Mouse (Mus musculus): ENCODE measurements around the gene Gm49405.
"Not testable (repeated sequence)": the region's sequence is repeated elsewhere in the genome, so short reads cannot be mapped to it uniquely, and the experiment has no call there.

The Gm49405 gene

DNA sequence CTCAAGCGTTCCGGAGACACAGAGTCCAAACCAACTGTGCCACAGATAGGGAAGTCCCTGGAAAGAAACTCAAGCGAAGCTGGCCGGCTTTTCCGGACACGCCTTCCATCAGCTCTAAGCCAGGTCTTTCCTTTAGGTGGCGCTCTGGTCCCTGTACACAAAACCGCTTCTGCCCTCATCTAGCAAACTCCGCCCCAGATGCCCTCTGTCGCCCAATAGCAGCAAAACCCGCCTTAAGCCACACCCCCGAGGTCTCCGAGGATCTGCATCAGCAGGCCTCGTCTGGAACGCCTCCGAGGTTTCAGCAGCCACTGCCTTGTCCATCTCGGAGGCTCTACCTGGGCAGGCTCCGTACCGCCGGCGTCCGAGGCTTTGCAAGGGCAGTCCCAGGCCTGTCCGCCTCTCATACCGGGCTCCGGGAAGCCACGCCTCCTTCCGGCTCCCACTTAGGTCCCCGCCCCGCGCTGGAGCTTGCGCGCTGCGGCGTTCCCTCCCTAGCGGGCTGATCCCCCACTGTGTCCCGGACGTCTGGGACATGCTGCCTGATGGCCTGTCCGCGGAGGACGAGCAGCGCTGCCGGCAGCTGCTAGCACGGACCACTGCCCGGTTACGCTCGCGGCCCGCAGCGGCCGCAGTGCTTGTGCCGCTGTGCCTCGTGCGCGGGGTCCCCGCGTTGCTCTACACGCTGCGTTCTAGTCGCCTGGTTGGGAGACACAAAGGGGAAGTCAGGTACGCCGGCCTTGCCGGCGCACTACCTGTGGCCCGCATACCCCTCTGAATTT, at the start of gene Gm49405, which contains the start of gene Nudt8:
Gene Gm49405 (plus strand): TSS at position 508 of the 782 bp plus-strand sequence.
Gene Nudt8 (plus strand): TSS at position 462 of the 782 bp plus-strand sequence.
- peak; percentile 98 for DNase-seq (ENCODE audit: low read depth, low spot score)
- H3K27me3 ChIP-seq (ENCODE audit: control insufficient read depth, insufficient read depth, low read length, poor library complexity, severe bottlenecking), result no peaks in the 10 kb centered on the region
- H3K36me3 ChIP-seq (ENCODE audit: control insufficient read depth, insufficient read depth, low read length, poor library complexity, severe bottlenecking), result no peaks in the 10 kb centered on the region

DNA sequence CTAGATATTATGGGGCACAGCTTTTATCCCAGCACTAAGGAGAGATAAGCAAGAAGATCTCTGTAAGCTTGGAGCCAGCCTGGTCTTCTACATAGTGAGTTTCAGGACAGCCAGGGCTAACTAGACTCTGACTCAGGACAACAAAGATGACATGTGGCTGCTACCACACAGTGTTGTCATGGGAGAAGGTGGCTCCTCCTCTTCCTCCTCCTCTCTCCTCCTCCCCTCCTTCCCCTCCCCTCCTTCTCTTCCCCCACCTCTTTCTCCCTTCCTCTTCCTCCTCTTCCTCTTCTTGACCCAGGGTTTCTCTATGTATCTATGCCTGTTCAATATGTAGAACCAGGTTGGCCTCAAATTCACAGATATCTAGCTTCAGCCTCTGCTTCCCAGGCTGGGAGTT, 49.0 kb upstream of the Gm49405 start:
- Histone ChIP-seq H3K36me3 (ENCODE audit: control insufficient read depth, insufficient read depth, low read length, poor library complexity, severe bottlenecking) (peaks cover 33% of the 10 kb centered on the region), H3K27me3 (ENCODE audit: control insufficient read depth, insufficient read depth, low read length, poor library complexity, severe bottlenecking) (no peaks in the 10 kb centered on the region)
- peak; percentile 31 for DNase-seq (ENCODE audit: low read depth, low spot score)

GRCm38 (mm10) chr19:3952099-3952498, 48.3 kb upstream of the Gm49405 start:
- peaks cover 26% of the 10 kb centered on the region for H3K36me3 ChIP-seq (ENCODE audit: control insufficient read depth, insufficient read depth, low read length, poor library complexity, severe bottlenecking)
- no peak for DNase-seq (ENCODE audit: low read depth, low spot score)
- no peaks in the 10 kb centered on the region for H3K27me3 ChIP-seq (ENCODE audit: control insufficient read depth, insufficient read depth, low read length, poor library complexity, severe bottlenecking)

DNA sequence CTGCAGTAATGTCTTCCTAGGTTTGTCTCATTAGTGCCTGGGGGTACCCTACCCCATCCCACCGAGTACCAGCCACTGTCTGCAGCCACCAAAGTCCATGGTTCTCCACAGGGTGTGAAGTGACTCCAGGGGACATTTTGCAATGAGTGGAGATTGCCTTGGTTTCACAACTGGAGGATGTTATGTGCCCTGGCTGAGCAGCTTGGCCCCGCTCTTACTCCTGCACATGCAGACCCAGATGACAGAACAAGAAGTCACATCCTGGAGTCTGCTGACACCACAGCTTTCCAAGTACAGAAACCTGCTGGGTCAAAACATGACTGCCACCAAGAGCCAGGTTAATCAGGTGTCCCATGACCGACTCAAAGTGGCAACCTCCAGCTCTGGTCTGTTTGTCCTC, 45.4 kb upstream of the Gm49405 start:
- no peak for DNase-seq (ENCODE audit: low read depth, low spot score)
- no peaks in the 10 kb centered on the region for H3K27me3 ChIP-seq (ENCODE audit: control insufficient read depth, insufficient read depth, low read length, poor library complexity, severe bottlenecking)
- peaks cover 2% of the 10 kb centered on the region; the same call in 1 of the 2 replicates for H3K36me3 ChIP-seq (ENCODE audit: control insufficient read depth, insufficient read depth, low read length, poor library complexity, severe bottlenecking)

GRCm38 (mm10) chr19:3955804-3956203, 44.6 kb upstream of the Gm49405 start:
- Histone ChIP-seq H3K27me3 (ENCODE audit: control insufficient read depth, insufficient read depth, low read length, poor library complexity, severe bottlenecking) (no peaks in the 10 kb centered on the region), H3K36me3 (ENCODE audit: control insufficient read depth, insufficient read depth, low read length, poor library complexity, severe bottlenecking) (peaks cover 2% of the 10 kb centered on the region; the same call in 1 of the 2 replicates)
- no peak for DNase-seq (ENCODE audit: low read depth, low spot score)

GRCm38 (mm10) chr19:3957296-3958036, 43.0 kb upstream of the Gm49405 start:
- H3K36me3 ChIP-seq (ENCODE audit: control insufficient read depth, insufficient read depth, low read length, poor library complexity, severe bottlenecking); H3K27me3 ChIP-seq (ENCODE audit: control insufficient read depth, insufficient read depth, low read length, poor library complexity, severe bottlenecking); DNase-seq (ENCODE audit: low read depth, low spot score): not testable (repeated sequence)

DNA sequence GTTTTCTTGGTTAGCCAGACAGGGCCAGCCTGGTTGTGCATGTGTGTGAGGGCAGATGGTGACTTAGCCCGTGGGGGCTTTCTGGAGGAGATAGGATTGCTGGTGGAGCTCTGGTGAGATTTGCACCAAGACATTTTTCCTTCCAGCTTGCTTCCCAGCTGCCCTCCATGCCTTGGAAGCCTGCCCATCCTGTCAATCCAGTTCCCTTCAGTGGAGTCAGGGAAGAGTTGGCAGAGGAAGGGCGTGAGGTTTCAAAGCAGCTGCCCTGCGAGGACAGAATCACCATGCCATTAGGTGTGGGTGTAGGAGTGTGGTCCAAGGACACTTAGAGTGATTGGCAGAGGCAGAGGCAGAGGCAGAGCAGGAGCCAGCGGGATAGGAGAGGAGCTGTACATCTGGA, 42.0 kb upstream of the Gm49405 start, which contains the start of gene Aldh3b3:
Gene Aldh3b3 (plus strand): TSS at position 176 of the 400 bp plus-strand sequence.
- Histone ChIP-seq H3K27me3 (ENCODE audit: control insufficient read depth, insufficient read depth, low read length, poor library complexity, severe bottlenecking) (no peaks in the 10 kb centered on the region), H3K36me3 (ENCODE audit: control insufficient read depth, insufficient read depth, low read length, poor library complexity, severe bottlenecking) (no peaks in the 10 kb centered on the region)
- DNase-seq (ENCODE audit: low read depth, low spot score), result no peak

- no peak for DNase-seq (ENCODE audit: low read depth, low spot score)
- no peaks in the 10 kb centered on the region for H3K36me3 ChIP-seq (ENCODE audit: control insufficient read depth, insufficient read depth, low read length, poor library complexity, severe bottlenecking)
- no peaks in the 10 kb centered on the region for H3K27me3 ChIP-seq (ENCODE audit: control insufficient read depth, insufficient read depth, low read length, poor library complexity, severe bottlenecking)
These were observed 41.4 kb upstream of the Gm49405 start for GRCm38 (mm10) chr19:3959030-3959429.

GRCm38 (mm10) chr19:3960211-3960610, 40.2 kb upstream of the Gm49405 start:
- Histone ChIP-seq H3K27me3 (ENCODE audit: control insufficient read depth, insufficient read depth, low read length, poor library complexity, severe bottlenecking) (no peaks in the 10 kb centered on the region), H3K36me3 (ENCODE audit: control insufficient read depth, insufficient read depth, low read length, poor library complexity, severe bottlenecking) (no peaks in the 10 kb centered on the region)
- no peak for DNase-seq (ENCODE audit: low read depth, low spot score)

- not testable (repeated sequence) for DNase-seq (ENCODE audit: low read depth, low spot score); H3K27me3 ChIP-seq (ENCODE audit: control insufficient read depth, insufficient read depth, low read length, poor library complexity, severe bottlenecking); H3K36me3 ChIP-seq (ENCODE audit: control insufficient read depth, insufficient read depth, low read length, poor library complexity, severe bottlenecking)
These were observed 38.6 kb upstream of the Gm49405 start for GRCm38 (mm10) chr19:3961805-3962204.

GRCm38 (mm10) chr19:3962469-3962868, 38.0 kb upstream of the Gm49405 start:
- no peaks in the 10 kb centered on the region for H3K36me3 ChIP-seq (ENCODE audit: control insufficient read depth, insufficient read depth, low read length, poor library complexity, severe bottlenecking)
- peak; percentile 53 for DNase-seq (ENCODE audit: low read depth, low spot score)

GRCm38 (mm10) chr19:3964030-3964429, 36.4 kb upstream of the Gm49405 start:
- H3K36me3 ChIP-seq (ENCODE audit: control insufficient read depth, insufficient read depth, low read length, poor library complexity, severe bottlenecking), result no peaks in the 10 kb centered on the region
- no peaks in the 10 kb centered on the region for H3K27me3 ChIP-seq (ENCODE audit: control insufficient read depth, insufficient read depth, low read length, poor library complexity, severe bottlenecking)
- DNase-seq (ENCODE audit: low read depth, low spot score), result no peak

More at GRCm38 (mm10) chr19:3962469-3962868, 38.0 kb upstream of the Gm49405 start:
- H3K27me3 ChIP-seq (ENCODE audit: control insufficient read depth, insufficient read depth, low read length, poor library complexity, severe bottlenecking), result no peaks in the 10 kb centered on the region

- Histone ChIP-seq H3K36me3 (ENCODE audit: control insufficient read depth, insufficient read depth, low read length, poor library complexity, severe bottlenecking) (no peaks in the 10 kb centered on the region), H3K27me3 (ENCODE audit: control insufficient read depth, insufficient read depth, low read length, poor library complexity, severe bottlenecking) (no peaks in the 10 kb centered on the region)
- no peak for DNase-seq (ENCODE audit: low read depth, low spot score)
These were observed 33.9 kb upstream of the Gm49405 start for GRCm38 (mm10) chr19:3966330-3967075.

GRCm38 (mm10) chr19:3967258-3967657, 33.2 kb upstream of the Gm49405 start:
- H3K36me3 ChIP-seq (ENCODE audit: control insufficient read depth, insufficient read depth, low read length, poor library complexity, severe bottlenecking), result no peaks in the 10 kb centered on the region
- H3K27me3 ChIP-seq (ENCODE audit: control insufficient read depth, insufficient read depth, low read length, poor library complexity, severe bottlenecking), result no peaks in the 10 kb centered on the region
- no peak for DNase-seq (ENCODE audit: low read depth, low spot score)
